Mouse (Mus musculus) heart, embryonic 15.5 days (tissue): ENCODE measurements around the gene Dppa5a. TPM values are rescaled to one million over a fixed set of nuclear protein-coding genes. Genes with fewer than 3 reads are reported as not detected.
"Not testable (repeated sequence)": the region's sequence is repeated elsewhere in the genome, so short reads cannot be mapped to it uniquely, and the experiment has no call there.

Source experiments
- ATAC-seq: fragments of 200-750 bp; cut with Nextera tagmentation; replicated peaks from 2 replicates; pipeline ENCODE4 v1.8.0; 2017; ENCODE audit warnings: low read depth, moderate TSS enrichment; ENCODE audit not compliant: insufficient number of reproducible peaks, insufficient read depth, low FRiP score
- H3K27ac ChIP-seq: fragments of 300-500 bp; sonication (generic); 2 replicates; pipeline ENCODE4 v1.5.1; 2015; ENCODE audit warnings: mild to moderate bottlenecking, inconsistent platforms
- H3K27me3 ChIP-seq: fragments of 300-500 bp; sonication (generic); 2 replicates; pipeline ENCODE4 v1.6.1; 2015; ENCODE audit warnings: inconsistent platforms
- H3K36me3 ChIP-seq: fragments of 300-500 bp; sonication (generic); 2 replicates; pipeline ENCODE4 v1.6.1; 2015; ENCODE audit warnings: mild to moderate bottlenecking, inconsistent platforms
- H3K4me1 ChIP-seq: fragments of 300-500 bp; sonication (generic); replicated peaks from 2 replicates; pipeline ENCODE4 v1.6.1; 2015; ENCODE audit warnings: inconsistent platforms
- H3K4me2 ChIP-seq: fragments of 300-500 bp; sonication (generic); 2 replicates; pipeline ENCODE4 v1.6.1; 2015; ENCODE audit warnings: inconsistent platforms, mild to moderate bottlenecking, moderate library complexity
- H3K4me3 ChIP-seq: fragments of 300-500 bp; sonication (generic); 2 replicates; pipeline ENCODE4 v1.5.1; 2015; ENCODE audit warnings: mild to moderate bottlenecking, inconsistent platforms
- H3K9ac ChIP-seq: fragments of 300-500 bp; sonication (generic); 2 replicates; pipeline ENCODE4 v1.6.1; 2015; ENCODE audit warnings: mild to moderate bottlenecking, inconsistent platforms
- H3K9me3 ChIP-seq: fragments of 300-500 bp; sonication (generic); replicated peaks from 2 replicates; pipeline ENCODE4 v1.6.1; 2016; ENCODE audit warnings: inconsistent platforms
- WGBS: fragments of 180-500 bp; shearing (Covaris S2); methylation state at CpG from one replicate; pipeline ENCODE4 v1.1.7; 2015; ENCODE audit warnings: mixed read lengths; 5-methylcytosine and 5-hydroxymethylcytosine counted together
- polyA plus RNA-seq: library from polyadenylated mRNA; unstranded; fragments of >200 nt; fragmentation: Nextera tagmentation; extraction: Ambion mirVana; gene quantifications from 2 replicates; pipeline ENCODE4 v1.2.1, GENCODE M21; 2015

Gene Dppa5a
- polyA plus RNA-seq, 1 experiment from 2014 or later: not detected

GRCm38 (mm10) chr9:78348206-78349004 lies 19.6 kb downstream of the Dppa5a start:
- 64% methylated on average over 6 of the region's 6 CpGs for whole genome bisulfite sequencing
- not testable (repeated sequence) for ATAC-seq

GRCm38 (mm10) chr9:78347004-78347403 lies 21.0 kb downstream of the Dppa5a start:
- no peaks in the 10 kb centered on the region for H3K9me3 ChIP-seq
- H3K4me2 ChIP-seq: no peak overlapping the region
- H3K9ac ChIP-seq: no peak overlapping the region
- no peaks in the 10 kb centered on the region for H3K27me3 ChIP-seq
- H3K27ac ChIP-seq: no peak overlapping the region
- no peak overlapping the region for H3K4me3 ChIP-seq
- WGBS: 49% methylated on average over 3 of the region's 3 CpGs
- no peaks in the 10 kb centered on the region for H3K4me1 ChIP-seq
- no peak for ATAC-seq
- no peaks in the 10 kb centered on the region for H3K36me3 ChIP-seq

More at GRCm38 (mm10) chr9:78348206-78349004, 19.6 kb downstream of the Dppa5a start:
- H3K36me3 ChIP-seq, H3K4me3 ChIP-seq, H3K9ac ChIP-seq, H3K27ac ChIP-seq, H3K4me1 ChIP-seq, H3K9me3 ChIP-seq, H3K27me3 ChIP-seq, H3K4me2 ChIP-seq: not testable (repeated sequence)

GRCm38 (mm10) chr9:78345235-78345634 lies 22.7 kb downstream of the Dppa5a start:
- not testable (repeated sequence) for H3K9me3 ChIP-seq, H3K4me2 ChIP-seq, H3K36me3 ChIP-seq, H3K9ac ChIP-seq, H3K4me3 ChIP-seq, H3K27ac ChIP-seq, H3K4me1 ChIP-seq, ATAC-seq, H3K27me3 ChIP-seq
- WGBS: 47% methylated on average over 4 of the region's 4 CpGs

GRCm38 (mm10) chr9:78343055-78343454 lies 24.9 kb downstream of the Dppa5a start:
- ATAC-seq: not testable (repeated sequence)

GRCm38 (mm10) chr9:78342494-78342893 lies 25.5 kb downstream of the Dppa5a start:
- not testable (repeated sequence) for H3K4me2 ChIP-seq, H3K9me3 ChIP-seq, H3K27ac ChIP-seq, H3K27me3 ChIP-seq, H3K36me3 ChIP-seq, ATAC-seq, H3K9ac ChIP-seq, H3K4me1 ChIP-seq, H3K4me3 ChIP-seq
- WGBS: 89% methylated on average over 4 of the region's 4 CpGs

More at GRCm38 (mm10) chr9:78343055-78343454, 24.9 kb downstream of the Dppa5a start:
- not testable (repeated sequence) for H3K4me1 ChIP-seq, H3K9ac ChIP-seq, H3K27ac ChIP-seq, H3K36me3 ChIP-seq, H3K4me2 ChIP-seq, H3K27me3 ChIP-seq, H3K9me3 ChIP-seq, H3K4me3 ChIP-seq
- WGBS: 79% methylated on average over 9 of the region's 9 CpGs

- H3K9ac ChIP-seq, H3K27me3 ChIP-seq, H3K4me3 ChIP-seq, H3K4me1 ChIP-seq, H3K27ac ChIP-seq, H3K9me3 ChIP-seq, H3K36me3 ChIP-seq, ATAC-seq, H3K4me2 ChIP-seq: not testable (repeated sequence)
- WGBS: 13% methylated on average over 8 of the region's 8 CpGs
Observed at GRCm38 (mm10) chr9:78340324-78340723, 27.7 kb downstream of the Dppa5a start.

GRCm38 (mm10) chr9:78337050-78337449 lies 30.9 kb downstream of the Dppa5a start:
- not testable (repeated sequence) for H3K36me3 ChIP-seq, H3K27ac ChIP-seq, H3K4me2 ChIP-seq, H3K27me3 ChIP-seq, H3K9ac ChIP-seq, H3K4me1 ChIP-seq, ATAC-seq, H3K4me3 ChIP-seq, H3K9me3 ChIP-seq

GRCm38 (mm10) chr9:78327289-78327688 lies 40.7 kb downstream of the Dppa5a start, which contains the start of gene Omt2b:
Omt2b (plus strand) TSS chr9:78327589.
- not testable (repeated sequence) for H3K4me1 ChIP-seq, H3K4me3 ChIP-seq, H3K9me3 ChIP-seq, ATAC-seq, H3K27ac ChIP-seq, H3K36me3 ChIP-seq, H3K4me2 ChIP-seq, H3K9ac ChIP-seq, H3K27me3 ChIP-seq
- 57% methylated on average over 1 of the region's 1 CpGs for WGBS

- no peak for ATAC-seq
- 28% methylated on average over 1 of the region's 1 CpGs for WGBS
- Histone ChIP-seq H3K36me3 (no peaks in the 10 kb centered on the region), H3K27ac (no peak overlapping the region), H3K4me1 (no peaks in the 10 kb centered on the region), H3K9me3 (no peaks in the 10 kb centered on the region), H3K27me3 (no peaks in the 10 kb centered on the region), H3K4me2 (no peak overlapping the region), H3K9ac (no peak overlapping the region), H3K4me3 (no peak overlapping the region)
Observed at GRCm38 (mm10) chr9:78319499-78319898, 48.5 kb downstream of the Dppa5a start.

Other genes starting within 250 kb of the Dppa5a start
- 67.4 and 72.1 TPM in 2 replicates for gene Gsta4, start 185.4 kb downstream of the Dppa5a start, polyA plus RNA-seq
- gene Gsta1, start 137.5 kb downstream of the Dppa5a start, polyA plus RNA-seq: not detected in 2 replicates
- gene Gm3776, start 111.0 kb downstream of the Dppa5a start, polyA plus RNA-seq: not detected in 2 replicates
- not detected in 2 replicates for gene Gm10639, start 78.3 kb downstream of the Dppa5a start, polyA plus RNA-seq
- not detected in 2 replicates for gene Omt2a, start 53.4 kb downstream of the Dppa5a start, polyA plus RNA-seq
- gene Omt2b, start 40.6 kb downstream of the Dppa5a start, polyA plus RNA-seq: not detected in 2 replicates
- gene Gsta2, start 12.4 kb downstream of the Dppa5a start, polyA plus RNA-seq: 0.63 TPM in 1 of 2 replicates, not detected in the other
- 0.36 and 0.53 TPM in 2 replicates for gene Ooep, start 10.5 kb upstream of the Dppa5a start, polyA plus RNA-seq
- 0.09 TPM in 1 of 2 replicates, not detected in the other for gene Ddx43, start 27.6 kb upstream of the Dppa5a start, polyA plus RNA-seq
- gene Cgas, start 75.1 kb upstream of the Dppa5a start, polyA plus RNA-seq: 0.97 and 1.4 TPM in 2 replicates
- 26.2 and 27.7 TPM in 2 replicates for gene Mto1, start 80.0 kb upstream of the Dppa5a start, polyA plus RNA-seq
- gene Gm17324, start 80.6 kb upstream of the Dppa5a start, polyA plus RNA-seq: 0.43 and 0.67 TPM in 2 replicates
- gene Eef1a1, start 121.0 kb upstream of the Dppa5a start, polyA plus RNA-seq: 2,802 and 3,192 TPM in 2 replicates
- gene Slc17a5, start 219.9 kb upstream of the Dppa5a start, polyA plus RNA-seq: 8.5 and 9.8 TPM in 2 replicates
- 3.9 and 4.3 TPM in 2 replicates for gene Cd109, start 247.4 kb upstream of the Dppa5a start, polyA plus RNA-seq